Mouse (Mus musculus) bone marrow, adult 2 months (tissue): ENCODE results near the gene Kif18b.

Source experiments
- CTCF ChIP-seq: fragments of 200-500 bp; IDR thresholded peaks from 2 replicates; pipeline ENCODE4 v1.5.1; 2011; ENCODE audit warnings: low read length, control low read depth; ENCODE audit not compliant: control insufficient read depth, insufficient read depth
- POLR2A ChIP-seq: fragments of 200-500 bp; IDR thresholded peaks from 2 replicates; pipeline ENCODE4 v1.6.1; 2011; ENCODE audit warnings: low read depth, mild to moderate bottlenecking, control low read depth, low read length, borderline replicate concordance; ENCODE audit not compliant: control insufficient read depth

DNA sequence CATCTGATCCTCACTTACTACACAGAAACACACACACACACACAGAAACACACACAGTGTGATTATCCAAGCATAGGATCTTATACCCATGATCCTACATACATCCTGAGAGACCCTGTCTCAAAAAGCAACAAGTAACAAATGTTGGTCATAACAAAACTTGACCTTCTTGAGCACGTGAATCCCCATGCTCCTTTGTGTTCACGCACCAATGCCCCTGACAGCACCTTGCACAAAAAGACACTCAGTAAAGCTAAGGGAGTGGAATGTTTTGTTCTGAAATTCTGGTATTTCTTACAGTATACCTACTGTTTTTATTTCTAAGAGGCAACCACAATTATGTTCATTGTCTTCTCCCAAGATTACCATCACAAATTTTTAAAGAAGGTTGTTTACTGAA, 45.4 kb downstream of the Kif18b start:
- TF ChIP-seq CTCF (no peak), POLR2A (no peak)
